Mouse (Mus musculus): ENCODE results near the gene Ltv1.

GRCm38 (mm10) chr10:13151353-13151752 is 41.6 kb downstream of the Ltv1 start:
- TF ChIP-seq CTCF (IDR thresholded peaks at IDR 0.05; ENCODE audit: borderline replicate concordance, control insufficient read depth, extremely low read depth, insufficient read depth, low read length, poor library complexity) (no peak), POLR2A (IDR thresholded peaks at IDR 0.05; ENCODE audit: control insufficient read depth, extremely low read depth, insufficient read depth, low read length, poor library complexity) (no peak)

Data from thymus, adult 2 months (tissue).